In genomic region chrX:164373081-164373480, GRCm38 (mm10) we compare ENCODE assay signal across 7 mouse cellular contexts. TPM values are rescaled to one million over a fixed set of nuclear protein-coding genes. Genes with fewer than 3 reads are reported as not detected.
DNase-seq lines count a peak whose midpoint lies in the region.

Gene Vegfd (plus strand): TSS chrX:164373378.

- DNase-seq in MN1 (ENCODE audit: low spot score): peak; percentile 69
- peak; percentile 64 to 72 for DNase-seq in adrenal gland, postnatal 36 days
- DNase-seq in heart, adult 8-10 months (ENCODE audit: low spot score): peak; percentile 50
- peak; percentile 8 to 29 for DNase-seq in layer of hippocampus, adult 8-10 months (ENCODE audit: low spot score in 2 of 2)
- DNase-seq in lung, postnatal 36 days: peak; percentile 59
- no peak for DNase-seq in retina, embryonic 14.5 days (ENCODE audit: low spot score)
- DNase-seq in cerebellum, postnatal 25 days: no peak

RNA-seq across cellular contexts. Expression of gene Vegfd, which starts in this region (rescaled TPM):
- 10 to 100 TPM; 31.7 to 59.1 TPM for total RNA-seq in adrenal gland, postnatal 36 days (2021)
- 1 to 10 TPM; 2.7 to 4.5 (median 3.5) TPM for total RNA-seq in heart, adult 8-10 months (2022)
- total RNA-seq in layer of hippocampus, adult 8-10 months (2022): 1 to 10 TPM; 3.0 to 6.1 (median 5.0) TPM

Comparison
In these comparisons a context has a peak if more than half of its experiments do, and no peak if none do; other contexts are left out.
1. RNA of gene Vegfd (total RNA-seq): 31.7 to 59.1 TPM in adrenal gland, postnatal 36 days; 3.0 to 6.1 TPM in layer of hippocampus, adult 8-10 months and 2.7 to 4.5 TPM in heart, adult 8-10 months; every median in the first group is over 4 times any median in the second.
2. DNase-seq: peak in MN1 (single experiment), adrenal gland, postnatal 36 days (2 of 2), heart, adult 8-10 months (single experiment), layer of hippocampus, adult 8-10 months (2 of 2) and lung, postnatal 36 days (single experiment); none in retina, embryonic 14.5 days (single experiment) and cerebellum, postnatal 25 days (0 of 2).